Mouse (Mus musculus) adrenal gland, postnatal 10 days (tissue): ENCODE measurements around the gene Polr1a. TPM values are rescaled to one million over a fixed set of nuclear protein-coding genes. Genes with fewer than 3 reads are reported as not detected.

Experiments
- DNase-seq: peaks from one replicate; pipeline ENCODE4 v3.0.0; 2021; ENCODE audit warnings: mixed read lengths
- total RNA-seq, 2 experiments: library from RNA; stranded (reverse); gene quantifications; 2 replicates each; pipeline ENCODE4 v1.2.3; 2021

Gene Polr1a
- total RNA-seq, 2 experiments from 2014 or later, result 46.3 to 55.4 TPM

DNA sequence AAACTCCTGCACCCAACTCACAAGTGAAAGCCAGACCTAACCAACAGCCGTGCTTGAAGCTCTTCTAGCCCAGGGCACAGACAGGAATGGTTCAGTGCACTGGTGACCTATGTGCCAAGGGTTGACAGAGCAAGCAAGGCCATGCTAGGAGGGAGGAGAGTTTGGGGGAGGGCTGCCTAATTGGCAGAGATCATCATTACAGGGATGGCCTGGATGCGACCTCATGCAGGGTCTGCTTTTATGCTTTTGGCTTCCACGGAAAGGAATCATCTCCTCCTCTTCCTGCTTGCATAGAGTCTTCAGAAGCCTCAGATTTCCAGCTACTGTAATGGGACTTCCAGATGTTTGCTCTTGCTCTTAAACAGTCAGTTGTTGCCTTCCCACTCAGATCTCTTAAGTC lies 40.9 kb downstream of the Polr1a start:
- DNase-seq, result no peak

DNA sequence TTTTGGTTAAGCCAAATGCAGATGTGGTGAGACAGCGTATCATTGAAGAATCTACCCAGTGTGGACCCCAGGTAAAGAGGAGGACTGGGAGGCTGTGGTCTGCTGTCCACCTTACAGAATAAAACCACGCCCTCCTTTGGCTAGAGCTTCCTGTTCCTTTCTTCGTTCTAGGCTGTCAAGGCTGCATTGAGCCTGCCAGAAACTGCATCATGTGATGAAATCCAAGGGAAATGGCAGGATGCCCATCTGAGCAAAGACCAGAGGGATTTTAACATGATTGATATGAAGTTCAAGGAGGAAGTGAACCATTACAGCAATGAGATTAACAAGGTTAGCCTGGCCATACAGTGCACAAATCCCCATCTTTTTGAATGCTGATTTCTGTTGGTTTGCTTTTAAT lies 41.7 kb downstream of the Polr1a start:
- peak; percentile 93 for DNase-seq

DNA sequence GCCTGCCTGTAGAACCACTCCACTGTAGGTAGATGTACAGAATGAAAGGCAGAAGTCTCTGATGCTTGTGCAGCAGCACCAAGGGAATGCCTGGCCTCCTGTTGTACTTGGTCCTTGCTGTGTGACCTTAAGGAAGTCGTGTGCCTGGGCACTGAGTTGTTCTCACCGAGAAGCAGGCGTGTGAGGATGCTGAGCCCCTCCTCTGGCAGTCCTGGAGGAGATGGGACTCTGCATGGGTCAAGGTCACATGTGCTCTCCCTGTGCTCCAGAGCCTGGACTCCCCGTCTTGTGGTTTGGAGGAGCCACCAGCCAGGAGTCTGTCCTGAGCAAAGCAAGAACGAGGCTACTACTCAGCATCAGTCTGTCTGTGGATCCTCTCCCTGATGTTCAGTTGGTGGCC lies 42.3 kb downstream of the Polr1a start:
- no peak for DNase-seq

DNA sequence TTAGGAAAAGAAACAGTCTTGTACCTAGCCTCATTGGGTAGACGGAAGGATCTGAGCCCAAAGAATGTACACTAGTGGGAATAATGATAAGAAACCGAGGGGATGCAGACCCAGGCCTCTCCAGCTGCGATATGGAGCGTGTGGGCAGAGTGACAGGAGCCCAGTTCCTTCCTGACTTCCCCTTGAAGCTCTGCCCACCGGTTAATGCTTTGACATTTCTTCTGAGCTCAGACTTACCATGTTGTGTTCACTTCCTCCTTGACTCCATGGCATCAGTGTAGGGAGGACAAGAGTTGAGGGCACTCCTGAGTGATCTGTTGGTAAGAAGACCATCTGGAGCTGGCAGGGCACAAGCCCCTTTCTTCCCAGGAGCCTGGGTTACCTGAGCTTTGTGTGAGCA lies 53.3 kb downstream of the Polr1a start:
- DNase-seq, result no peak

DNA sequence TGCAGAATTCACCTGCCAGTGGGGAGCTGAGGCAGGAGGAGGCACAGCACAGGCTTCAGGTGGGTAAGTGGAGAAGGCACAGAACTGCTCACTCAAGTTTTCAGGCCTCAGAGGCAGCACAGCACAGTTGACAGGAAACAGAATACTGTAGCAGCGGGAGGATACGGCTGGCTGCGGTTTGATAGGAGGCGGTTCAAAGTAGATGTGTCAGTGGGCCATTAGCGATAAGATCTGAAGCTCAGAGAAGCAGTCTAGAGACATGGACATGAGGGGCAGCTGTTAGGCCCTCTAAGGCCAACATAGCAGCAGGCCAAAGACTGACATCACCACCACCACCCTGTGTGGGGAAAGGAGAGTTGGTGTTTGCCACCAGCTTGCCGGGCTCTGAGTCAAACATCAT lies 53.9 kb downstream of the Polr1a start:
- DNase-seq, result no peak

DNA sequence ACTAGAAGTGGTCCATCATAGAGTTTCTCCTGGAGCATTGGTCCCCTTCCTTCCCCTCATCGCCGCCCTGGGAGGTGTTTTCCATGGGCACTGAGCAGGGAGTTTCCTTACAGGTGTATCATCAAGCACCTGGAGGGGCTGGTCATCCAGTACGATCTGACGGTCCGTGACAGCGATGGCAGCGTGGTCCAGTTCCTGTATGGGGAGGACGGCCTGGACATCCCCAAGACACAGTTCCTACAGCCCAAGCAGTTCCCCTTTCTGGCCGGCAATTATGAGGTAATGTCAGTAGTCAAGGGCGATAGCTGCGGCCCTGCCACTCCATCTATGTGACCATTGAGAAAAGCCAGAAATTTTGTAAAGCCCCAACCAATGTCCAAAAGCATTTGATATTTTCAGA lies 54.7 kb downstream of the Polr1a start:
- DNase-seq, result no peak

DNA sequence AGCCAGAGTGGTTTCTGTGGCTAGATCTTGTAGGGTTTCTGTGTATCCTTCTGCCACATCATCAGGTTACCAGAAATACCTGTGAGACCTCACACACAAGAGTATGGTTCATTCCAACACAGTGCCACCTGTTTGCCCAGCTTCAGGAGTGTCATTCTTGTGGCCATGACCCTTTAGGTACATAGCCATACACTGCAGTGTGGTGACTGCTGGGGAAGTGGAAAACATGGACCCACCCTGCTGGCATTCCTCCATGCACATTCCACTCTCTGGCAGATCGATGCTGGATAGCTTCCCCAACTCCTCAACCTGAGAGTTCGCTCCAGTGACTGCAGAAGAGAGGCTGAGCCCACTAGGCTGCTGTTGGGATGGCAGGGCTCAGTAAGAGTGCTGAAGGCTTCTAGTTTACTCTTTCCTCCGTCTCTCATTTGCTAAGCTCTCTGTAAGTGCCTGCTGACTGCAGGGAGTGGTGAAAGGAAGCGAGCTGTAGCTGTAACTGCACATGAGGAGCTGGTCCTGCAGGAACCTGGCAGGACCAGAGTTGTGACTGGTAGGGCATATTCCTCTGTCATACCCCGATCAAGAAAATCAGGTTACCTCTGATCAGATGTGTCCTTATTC lies 57.9 kb downstream of the Polr1a start:
- no peak for DNase-seq

DNA sequence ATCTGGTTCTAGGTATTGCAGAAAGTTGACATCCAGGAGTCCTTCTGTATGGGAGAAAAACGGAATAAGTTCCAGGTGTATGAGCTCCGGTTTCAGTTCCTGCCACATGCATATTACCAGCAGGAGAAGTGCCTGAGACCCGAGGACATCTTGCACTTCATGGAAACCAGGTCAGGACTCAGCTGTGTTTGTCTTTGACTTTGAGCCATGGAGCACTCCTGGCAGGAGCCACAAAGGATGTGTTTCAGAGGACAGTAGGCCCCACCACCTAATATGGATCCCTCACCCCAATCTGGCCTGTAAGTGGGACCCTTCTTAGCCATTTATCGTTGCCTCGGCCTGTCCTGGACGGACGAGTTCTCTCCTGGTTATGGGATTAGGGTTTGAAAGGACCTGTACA lies 59.0 kb downstream of the Polr1a start:
- DNase-seq, result no peak

DNA sequence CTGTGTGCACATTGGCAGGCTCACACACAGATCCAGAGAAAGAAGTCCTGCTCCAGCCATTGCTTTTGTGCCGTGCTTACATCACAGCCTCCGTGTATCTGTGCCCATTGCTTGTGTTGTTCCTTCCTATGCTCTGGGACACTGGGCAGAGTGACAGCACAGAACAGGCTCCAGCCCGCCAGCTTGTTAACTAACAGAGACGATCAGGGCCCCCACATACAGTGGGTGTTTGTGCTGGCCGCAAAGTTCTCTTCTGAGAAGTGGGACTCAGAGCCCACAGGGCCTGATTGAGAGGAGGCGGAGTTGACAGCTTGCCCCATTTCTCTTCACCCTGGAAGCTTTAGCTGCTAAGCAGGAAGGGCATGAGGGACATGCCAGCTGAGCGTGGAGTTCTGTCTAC lies 60.6 kb downstream of the Polr1a start:
- no peak for DNase-seq

DNA sequence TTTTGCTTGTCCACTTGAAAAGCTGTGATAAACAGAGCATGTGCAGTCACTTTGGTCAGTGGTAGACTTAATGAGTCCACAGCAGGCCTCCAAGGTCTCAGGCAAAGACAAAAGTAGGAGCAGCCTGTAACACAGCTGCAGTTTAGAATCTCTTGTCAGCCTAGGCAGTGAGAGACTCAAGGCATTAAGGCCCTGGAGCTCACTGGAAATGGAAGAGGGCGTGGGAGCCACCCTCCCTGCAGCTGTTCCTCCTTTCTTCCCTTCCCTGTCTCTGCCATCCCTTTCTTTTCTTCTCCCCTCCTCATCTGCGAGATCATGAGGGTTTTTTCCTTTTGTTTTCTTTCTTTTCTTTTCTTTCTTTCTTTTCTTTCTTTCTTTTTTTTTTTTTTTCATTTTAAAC lies 61.3 kb downstream of the Polr1a start:
- DNase-seq, result no peak

DNA sequence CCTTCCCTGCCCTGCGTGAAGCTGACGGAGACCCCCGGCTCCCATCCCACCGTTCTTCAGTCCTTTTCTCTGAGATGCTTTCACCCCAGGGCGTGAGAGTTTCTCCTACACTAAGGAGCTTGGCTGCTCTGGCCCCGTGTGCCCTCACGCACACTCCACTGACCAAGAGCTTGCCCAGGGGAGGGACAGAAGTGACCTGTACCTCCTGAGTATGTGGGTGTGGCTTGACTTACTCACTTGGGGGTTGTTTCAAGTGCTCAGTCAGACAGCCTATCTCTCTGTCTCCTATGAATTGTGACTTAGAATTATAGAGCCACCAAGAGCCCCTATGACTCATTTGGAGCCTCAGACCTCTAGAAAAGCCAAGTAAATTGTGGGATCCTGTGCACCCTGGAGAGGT lies 67.7 kb downstream of the Polr1a start:
- DNase-seq, result no peak

DNA sequence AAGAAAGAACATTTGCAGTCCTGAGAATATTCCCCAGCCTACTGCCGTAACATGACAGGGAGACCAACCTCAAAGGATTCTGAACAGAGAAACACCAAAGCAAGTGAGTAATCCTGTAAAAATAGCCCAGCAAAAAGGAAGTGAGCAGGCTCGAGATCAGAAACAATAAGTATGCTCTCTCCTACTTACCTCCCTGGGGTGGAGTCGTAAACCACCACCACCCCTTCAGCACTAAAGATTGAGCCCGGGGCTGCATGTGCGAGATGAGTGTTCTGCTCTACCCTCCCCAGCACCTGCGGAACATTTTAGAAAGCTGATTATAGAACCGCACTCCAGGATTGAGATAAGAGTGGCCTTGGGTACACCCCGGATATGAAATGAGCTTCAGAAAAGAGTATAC lies 71.3 kb downstream of the Polr1a start:
- no peak for DNase-seq

DNA sequence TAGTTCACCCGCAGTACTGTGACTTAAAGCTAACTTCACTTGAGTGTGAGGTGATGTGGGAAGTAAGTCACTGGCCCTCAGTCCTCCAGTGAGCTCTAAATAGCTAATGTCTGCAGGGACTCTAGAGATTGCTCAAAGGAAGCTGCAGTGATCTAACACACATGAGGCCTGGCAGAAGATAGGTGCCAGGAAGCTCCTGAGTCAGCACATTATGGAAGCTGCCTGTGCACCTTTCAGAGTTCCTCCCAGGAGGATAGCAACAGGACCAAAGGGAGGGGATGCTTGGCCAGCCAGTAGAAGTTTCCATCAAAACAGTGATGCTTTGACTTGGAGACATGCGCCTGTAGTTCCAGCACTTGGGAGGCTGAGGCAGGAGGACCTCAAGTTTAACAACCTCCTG lies 71.7 kb downstream of the Polr1a start:
- DNase-seq, result no peak

DNA sequence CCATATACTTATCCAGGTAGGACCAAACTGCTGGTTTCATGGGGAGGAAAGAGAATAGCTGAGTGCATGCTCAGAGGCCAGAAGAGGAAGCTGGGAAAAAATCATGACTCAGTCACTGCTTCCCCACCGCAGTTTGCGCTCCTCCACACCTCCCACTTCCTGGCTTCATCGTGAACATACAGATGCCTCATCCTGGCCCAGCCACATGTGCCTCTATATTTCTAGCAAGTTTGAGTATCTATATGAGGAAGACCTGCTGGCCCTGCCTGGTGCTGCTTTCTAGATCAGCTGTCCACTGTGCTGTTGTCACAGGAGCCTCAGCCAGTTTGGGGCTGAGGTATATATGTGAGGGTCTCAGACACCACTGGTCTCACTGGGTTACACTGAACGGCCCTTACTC lies 72.6 kb downstream of the Polr1a start:
- no peak for DNase-seq

DNA sequence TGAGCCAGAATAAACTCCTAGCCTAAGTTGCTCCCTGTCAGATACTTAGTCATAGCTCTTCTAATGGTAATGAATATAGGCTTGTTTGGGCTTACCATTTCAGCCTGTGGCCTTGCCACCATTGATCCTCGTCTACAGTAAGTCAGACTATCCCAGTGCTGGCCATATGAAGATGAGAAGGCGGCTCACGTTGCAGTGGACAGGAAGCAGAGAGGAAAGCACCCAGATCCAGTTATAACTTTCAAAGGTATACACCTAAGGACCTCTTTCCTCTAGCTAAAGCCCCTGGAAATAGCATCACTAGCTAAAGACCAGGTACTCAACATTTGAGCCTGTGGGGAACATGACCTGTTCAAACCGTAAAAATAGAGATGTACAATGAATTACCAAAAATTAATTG lies 77.1 kb downstream of the Polr1a start:
- DNase-seq, result no peak

DNA sequence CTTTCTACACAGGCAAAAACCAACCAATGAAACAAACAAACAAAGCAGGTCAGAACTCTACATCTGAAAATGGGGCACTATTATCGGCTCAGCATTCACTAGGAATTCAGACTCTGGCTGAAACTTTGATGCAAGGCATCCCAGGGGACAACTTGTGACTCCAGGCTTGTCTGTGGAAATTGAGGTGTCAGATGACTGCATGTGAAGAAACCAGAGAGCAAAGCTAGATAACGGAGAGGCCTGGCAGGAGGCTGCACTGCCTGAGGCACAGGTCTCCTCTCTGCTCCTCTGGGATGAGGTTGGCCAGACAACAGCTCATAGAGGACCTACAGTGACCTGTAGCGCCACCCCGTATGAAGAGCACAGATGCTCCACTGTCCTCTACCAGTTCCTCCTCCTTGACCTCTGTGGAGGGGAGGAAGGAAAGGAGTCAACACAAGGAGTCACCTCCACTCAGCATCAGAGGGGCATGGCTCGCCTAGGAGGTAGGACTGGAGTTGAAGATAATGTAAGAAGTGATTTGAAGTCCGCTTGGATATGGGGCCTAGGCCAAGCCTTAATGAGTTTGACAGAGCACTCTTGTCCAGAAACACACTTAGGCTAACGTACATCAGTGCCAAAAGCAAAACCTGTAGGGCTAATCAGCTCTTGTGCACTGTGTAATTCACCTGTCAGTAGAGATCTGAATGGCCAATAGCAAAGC lies 78.8 kb downstream of the Polr1a start:
- peak; percentile 37 for DNase-seq

DNA sequence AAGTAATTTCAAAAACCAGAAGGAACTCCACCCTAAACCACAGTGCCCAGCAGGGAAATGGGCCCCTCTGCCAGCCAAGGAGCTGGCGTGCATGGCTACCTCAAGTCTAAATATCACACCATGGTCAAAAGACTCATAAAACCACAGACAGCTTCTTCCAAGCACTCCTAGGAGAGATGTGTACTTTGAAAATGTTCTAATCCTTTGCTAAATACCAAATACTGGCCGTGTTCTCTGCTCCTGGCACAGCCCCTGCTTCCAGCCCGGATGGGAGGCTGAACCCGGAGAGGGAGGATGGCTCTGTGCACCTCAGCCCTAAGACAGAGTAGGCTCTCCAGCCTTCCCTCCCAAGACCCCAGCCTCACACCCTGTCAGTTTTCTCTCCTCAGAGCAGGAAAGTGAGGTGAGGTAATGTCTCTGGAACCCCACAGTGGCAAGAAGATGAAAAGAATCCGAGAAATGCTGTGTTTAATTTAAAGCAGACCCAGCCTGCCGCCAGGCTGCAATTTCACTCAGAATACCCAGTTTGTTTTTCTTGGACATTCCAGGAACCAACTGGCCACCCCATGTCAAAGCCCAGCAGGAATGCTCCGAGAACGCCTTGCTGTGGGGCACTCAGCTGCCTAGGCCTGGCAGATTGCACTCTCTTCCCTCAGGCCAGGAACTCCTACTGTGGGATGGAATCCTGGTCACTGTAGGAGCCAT lies 80.9 kb downstream of the Polr1a start:
- DNase-seq, result no peak

DNA sequence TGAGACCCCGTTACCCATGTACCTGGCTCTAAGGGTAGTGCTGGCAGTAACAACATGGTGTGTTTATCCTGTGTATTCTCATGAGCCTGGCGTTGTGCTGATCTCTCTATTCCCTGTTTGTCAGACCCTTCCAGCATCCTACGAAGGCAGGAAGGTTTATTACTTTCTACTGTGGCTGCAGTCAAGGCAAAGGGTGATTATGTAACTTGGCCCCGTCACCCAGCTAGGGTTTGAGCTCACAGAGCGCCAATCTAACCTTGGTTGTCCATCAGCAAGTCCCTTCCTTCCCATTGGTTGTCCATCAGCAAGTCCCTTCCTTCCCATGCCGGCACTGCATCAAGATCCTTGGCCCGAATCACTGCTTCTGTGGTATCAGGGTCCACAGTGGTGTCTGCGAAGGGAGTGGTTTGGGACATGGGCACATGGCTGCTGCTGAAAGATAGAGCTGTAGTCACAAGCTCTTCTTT lies 81.6 kb downstream of the Polr1a start:
- DNase-seq, result peak; percentile 75

DNA sequence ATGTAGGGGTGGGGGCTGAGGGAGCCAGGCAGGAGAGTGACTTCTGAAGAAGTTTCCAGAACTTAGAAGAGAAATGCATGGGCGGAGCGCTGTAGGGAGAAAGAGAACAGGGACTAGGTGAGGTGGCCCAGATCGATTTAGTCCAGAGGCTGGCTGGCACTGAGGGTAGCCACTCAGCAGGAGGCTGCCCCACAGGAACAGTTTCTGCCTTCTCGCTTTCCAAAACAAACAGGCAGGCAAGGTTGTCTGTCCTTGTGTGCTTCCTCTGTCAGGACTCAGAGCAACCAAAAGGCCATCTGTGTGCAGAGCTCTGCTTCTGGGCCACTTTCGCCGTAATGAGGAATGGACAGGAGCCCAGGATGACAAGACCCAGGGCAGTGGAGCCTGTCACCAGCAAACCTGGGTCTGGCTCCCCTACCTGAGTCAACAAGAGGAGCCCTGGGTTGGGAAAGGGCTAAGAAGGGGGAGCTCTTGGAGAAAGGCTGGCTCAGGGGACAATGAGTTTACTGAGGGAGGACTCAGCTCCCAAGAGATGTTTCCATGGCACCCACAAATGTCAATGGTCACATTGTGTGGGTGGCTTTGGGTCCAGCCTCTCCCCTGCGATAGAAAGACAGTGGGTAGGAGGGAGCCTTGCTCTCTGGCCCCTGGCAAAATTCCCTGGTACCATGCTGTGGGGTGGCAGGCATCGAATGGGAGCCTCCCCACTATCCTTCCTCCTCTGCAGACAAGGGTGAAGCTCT lies 82.5 kb downstream of the Polr1a start:
- peak; percentile 73 for DNase-seq

DNA sequence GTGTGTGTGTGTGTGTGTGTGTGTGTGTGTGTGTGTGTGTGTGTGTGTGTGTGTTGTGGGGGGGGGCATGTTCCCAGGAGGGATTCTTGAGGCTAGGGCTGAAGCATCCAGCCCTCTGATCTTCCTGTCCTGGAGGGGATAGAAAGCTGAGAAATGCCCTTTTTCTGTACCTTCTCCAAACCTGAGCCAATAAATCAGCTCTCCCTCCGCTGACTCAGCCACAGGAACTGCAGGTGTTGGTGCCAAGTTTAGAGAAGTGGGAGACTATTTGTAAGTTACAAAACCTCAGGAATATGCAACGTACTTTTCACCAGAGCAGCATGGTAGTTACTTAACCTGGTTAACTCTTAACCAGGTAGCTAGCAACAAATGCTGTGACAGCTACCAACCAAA lies 83.1 kb downstream of the Polr1a start:
- peak; percentile 54 for DNase-seq

DNA sequence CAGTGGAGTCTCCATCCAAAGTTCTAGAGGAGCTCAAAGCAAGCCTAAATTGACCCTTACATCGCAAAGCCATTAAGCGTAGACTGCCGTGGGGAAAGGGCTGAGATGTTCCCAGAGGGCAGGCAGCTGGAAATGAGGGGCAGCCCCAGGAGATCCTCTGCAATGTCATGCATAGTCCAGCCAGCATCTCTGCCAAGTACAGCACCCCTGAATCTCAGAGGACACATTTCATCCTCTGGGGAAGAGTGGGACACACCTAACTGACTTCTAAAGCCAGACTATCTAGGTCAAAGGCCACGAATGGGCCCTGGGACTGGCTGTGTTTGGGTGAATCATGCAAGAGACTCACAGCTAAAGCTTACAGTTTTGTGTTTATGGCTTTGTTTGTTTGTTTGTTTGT lies 85.2 kb downstream of the Polr1a start:
- DNase-seq, result peak; percentile 58

DNA sequence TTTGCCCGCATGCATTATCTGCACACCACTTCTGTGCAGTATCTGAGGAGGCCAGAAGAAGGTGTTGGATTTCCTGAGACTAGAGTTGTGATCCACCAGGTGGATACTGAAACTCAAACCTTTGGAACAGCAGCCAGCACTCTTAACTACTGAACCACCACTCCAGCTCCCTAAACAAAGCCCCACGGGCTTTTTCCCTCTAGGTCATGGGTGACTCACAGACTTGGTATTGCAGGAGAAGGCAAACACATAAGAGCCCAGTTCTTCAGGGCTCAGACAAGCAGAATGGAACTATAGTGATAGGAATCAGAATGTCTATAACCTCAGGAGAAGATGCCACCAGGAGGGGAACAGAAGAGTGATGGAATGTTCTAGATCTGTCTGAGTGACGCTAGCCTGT lies 86.2 kb downstream of the Polr1a start:
- peak; percentile 36 for DNase-seq

DNA sequence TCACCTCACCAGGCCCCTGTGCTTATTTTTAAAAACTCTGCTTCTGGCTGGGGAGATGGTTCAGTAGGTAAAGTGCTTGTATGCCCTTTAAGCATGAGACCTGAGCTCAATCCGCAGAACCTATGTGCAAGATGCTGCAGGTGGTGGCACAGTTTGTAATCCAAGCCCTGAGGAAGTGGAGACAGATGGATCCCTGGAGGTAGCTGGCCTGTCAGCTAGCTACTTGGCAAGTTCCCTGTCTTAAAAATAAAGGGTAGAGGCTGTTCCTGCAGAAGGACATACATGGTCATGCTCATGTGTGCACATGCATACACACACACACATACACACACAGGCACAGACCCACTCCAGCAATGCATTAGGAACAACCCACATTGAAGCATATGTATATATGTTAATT lies 88.4 kb downstream of the Polr1a start:
- DNase-seq, result no peak
